Mouse (Mus musculus): ENCODE data around the gene Arhgap8.

Gene Arhgap8

GRCm38 (mm10) chr15:84719791-84720190 lies at the start of gene Arhgap8:
Gene Arhgap8, plus strand, starts transcription at chr15:84720052.
- no peak for DNase-seq

GRCm38 (mm10) chr15:84670657-84671055 lies 49.2 kb upstream of the Arhgap8 start:
- DNase-seq, result no peak

- DNase-seq, result peak; percentile 71 to 86
Observed at GRCm38 (mm10) chr15:84671401-84672307, 48.2 kb upstream of the Arhgap8 start.

DNA sequence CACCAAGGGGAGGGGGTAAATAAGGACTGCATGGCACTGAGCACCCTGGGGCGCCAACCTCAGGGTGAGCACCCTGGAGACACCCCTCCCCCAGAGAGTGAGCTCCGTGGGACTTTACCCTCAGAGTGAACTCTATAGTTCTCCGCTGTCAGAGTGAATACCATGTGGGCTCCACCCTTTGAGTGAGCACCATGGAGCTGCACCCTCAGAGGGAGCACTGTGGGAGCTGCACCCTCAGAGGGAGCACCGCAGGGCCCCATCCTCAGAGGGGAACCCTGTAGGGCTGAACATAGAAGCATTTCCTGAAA lies 47.6 kb upstream of the Arhgap8 start:
- no peak for DNase-seq

- no peak for DNase-seq
Observed at GRCm38 (mm10) chr15:84672616-84673015, 47.2 kb upstream of the Arhgap8 start.

DNA sequence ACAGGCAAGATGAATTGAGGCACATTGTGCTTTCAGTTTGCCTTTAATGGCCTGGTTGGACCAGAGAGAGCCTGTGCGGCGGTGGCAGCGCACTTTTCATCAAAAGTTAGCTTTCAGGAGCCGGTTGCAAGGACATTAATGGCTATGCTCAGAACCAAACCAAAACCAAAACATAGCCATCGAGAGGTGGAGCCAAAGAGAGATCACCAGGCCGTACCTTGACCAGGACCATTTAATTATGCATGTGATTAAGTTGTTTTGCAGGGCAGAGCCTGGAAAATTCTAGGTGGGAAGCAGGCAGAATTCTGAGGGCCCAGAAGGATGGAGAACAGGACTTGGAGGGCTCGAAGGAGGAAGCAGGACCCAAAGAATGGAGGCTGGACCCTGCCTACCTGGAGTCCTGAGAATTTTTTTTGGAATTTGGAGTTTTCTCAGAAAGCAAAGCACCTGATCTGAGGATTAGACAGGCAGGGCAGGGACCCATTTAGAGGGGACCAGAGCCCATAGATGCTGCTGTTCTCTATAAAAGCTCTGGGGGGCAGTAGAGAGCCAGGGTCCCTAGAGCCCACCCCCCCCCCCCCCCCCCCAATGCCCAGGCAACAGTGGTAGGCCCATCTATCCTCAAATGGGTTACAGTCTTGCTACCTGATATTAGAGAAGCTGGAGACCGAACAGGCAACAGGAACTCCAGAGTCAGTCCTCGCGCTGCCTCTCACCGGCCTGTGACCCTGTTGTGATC lies 45.4 kb upstream of the Arhgap8 start:
- no peak for DNase-seq

DNA sequence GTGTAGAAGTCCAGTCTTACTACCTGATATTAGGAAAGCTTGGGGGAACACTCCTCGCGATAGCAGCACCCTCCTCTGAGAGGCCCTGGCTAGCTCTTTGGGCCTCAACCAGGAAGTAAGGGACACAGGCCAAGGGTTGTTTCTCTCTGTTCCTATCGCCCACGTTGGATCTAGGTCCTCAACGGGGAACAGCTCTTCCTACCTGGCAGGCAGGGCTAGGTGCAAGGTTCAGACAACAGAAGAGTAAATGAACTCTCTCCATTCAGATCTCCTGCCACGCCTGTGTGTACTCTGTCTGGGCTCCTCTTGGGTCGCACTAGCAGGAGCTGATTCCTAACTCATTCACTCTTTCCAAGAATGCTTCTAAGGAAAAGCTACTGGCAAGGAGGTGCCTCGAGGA lies 44.5 kb upstream of the Arhgap8 start:
- DNase-seq, result no peak

GRCm38 (mm10) chr15:84677943-84678342 lies 41.9 kb upstream of the Arhgap8 start:
- DNase-seq, result no peak

GRCm38 (mm10) chr15:84679090-84679489 lies 40.8 kb upstream of the Arhgap8 start:
- no peak for DNase-seq

DNA sequence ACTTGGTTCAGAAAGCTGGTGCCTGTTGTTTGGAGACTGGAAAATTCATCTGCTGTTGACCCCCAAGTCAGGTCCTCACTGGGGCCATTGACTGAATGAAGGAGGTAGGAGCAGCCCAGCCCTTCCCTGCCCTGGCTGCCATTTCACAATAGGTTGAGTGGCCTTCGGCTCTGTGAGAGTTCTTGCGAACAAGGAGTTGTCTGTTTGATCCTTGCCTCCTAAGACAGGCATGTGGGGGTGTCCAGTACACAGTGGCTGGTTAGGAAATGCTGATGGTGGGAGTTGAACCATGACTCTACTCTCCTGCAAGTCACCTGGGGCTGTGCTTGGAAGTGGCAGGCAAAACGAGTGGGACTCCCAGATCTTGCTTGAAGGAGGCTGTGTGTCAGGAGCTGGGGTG lies 40.1 kb upstream of the Arhgap8 start:
- no peak for DNase-seq

DNA sequence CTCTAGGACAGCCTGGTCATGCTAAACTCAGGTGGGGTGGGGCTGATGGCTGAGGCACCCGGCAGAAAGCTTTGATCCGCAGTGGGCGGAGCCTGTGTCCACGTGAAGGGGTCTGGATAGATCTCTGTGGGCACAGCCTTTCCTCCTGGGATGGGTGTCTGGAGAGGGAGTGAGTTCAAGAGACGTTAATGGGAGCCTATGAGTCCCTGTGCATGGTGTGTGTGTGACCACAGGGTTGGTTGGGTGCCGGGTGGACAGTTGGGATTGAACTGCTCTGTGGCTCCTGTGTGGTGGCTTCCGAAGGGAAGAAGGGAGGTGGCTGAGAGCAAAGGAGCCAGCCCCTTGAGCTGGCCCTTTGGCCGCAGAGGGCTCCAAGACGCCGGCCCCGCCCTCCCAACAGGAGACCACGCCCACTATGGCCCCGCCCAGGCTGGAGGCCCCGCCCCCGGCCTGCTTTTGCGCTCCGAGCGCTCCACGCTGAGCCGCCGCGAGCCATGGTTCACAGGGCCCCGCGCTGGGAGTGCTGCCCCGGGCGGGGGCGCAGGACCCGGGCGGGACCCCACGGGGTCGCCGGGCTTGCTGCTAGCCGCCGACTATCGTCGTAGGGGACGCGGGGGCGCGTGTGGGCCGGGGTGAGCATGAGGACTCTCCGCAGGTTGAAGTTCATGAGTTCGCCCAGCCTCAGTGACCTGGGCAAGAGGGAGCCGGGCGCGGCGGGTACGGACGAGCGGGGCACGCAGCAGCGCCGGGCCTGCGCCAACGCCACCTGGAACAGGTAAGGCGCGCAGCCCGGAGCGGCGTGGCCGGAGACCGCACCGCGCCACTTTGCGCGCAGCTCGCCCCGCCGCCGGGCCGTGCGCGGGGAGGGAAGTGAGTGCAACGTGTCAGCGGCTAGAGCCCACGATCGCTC lies 39.1 kb upstream of the Arhgap8 start:
- DNase-seq, result peak; percentile 75 to 80

GRCm38 (mm10) chr15:84681455-84682193 lies 38.2 kb upstream of the Arhgap8 start:
- peak in 1 of 2 experiments; percentile 55 for DNase-seq

GRCm38 (mm10) chr15:84682206-84682605 lies 37.6 kb upstream of the Arhgap8 start:
- no peak for DNase-seq

GRCm38 (mm10) chr15:84682821-84683220 lies 37.0 kb upstream of the Arhgap8 start:
- no peak for DNase-seq

DNA sequence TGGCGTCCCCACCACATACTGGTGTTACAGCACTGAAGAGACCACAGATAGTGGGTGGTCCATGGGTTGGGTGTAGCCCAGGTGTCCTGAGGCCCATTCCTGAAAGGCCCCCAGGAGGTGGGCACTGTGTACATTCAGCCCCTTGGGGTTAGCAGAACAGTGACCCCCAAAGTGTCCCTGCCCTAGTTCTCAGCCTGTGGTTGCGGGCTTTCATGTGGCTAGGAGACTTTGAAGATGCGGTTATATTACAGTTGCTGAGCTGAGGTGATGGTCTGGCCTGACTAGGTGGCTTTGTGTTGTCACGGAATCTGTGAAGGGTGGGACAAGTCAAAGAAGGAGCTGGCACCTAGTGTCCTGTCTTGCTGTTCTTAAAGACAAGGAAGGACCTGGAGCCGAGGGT lies 35.3 kb upstream of the Arhgap8 start:
- DNase-seq, result no peak

GRCm38 (mm10) chr15:84685417-84685816 lies 34.4 kb upstream of the Arhgap8 start:
- DNase-seq, result no peak

- no peak for DNase-seq
Observed at GRCm38 (mm10) chr15:84687904-84688303, 31.9 kb upstream of the Arhgap8 start.

- no peak for DNase-seq
Observed at GRCm38 (mm10) chr15:84689356-84689755, 30.5 kb upstream of the Arhgap8 start.

- DNase-seq, result no peak
Observed at GRCm38 (mm10) chr15:84691513-84691912, 28.3 kb upstream of the Arhgap8 start.

GRCm38 (mm10) chr15:84692645-84693044 lies 27.2 kb upstream of the Arhgap8 start:
- no peak for DNase-seq

GRCm38 (mm10) chr15:84696021-84696420 lies 23.8 kb upstream of the Arhgap8 start:
- no peak for DNase-seq

DNA sequence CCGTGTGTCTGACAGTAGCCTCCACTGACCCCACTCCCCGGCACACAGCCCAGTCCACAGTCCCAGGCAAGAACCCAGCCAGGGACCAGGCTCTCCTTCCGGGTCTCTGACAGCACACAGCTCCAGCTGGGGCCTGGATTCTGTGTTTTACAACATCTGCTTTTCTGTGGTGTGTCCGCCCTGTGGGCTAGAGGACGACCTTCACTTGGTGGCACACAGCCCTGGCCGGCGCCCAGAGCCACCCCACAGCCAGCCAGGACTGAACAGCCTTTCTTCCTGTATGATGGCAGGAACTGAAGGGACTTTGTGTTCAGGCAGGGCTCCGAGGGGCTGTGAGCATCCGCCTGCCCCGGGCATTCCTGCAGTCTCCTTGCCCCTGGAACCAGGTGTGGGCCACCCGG lies 22.2 kb upstream of the Arhgap8 start:
- peak; percentile 73 to 75 for DNase-seq
